17 mouse cellular contexts compared by ENCODE assay signal in the genomic region with DNA sequence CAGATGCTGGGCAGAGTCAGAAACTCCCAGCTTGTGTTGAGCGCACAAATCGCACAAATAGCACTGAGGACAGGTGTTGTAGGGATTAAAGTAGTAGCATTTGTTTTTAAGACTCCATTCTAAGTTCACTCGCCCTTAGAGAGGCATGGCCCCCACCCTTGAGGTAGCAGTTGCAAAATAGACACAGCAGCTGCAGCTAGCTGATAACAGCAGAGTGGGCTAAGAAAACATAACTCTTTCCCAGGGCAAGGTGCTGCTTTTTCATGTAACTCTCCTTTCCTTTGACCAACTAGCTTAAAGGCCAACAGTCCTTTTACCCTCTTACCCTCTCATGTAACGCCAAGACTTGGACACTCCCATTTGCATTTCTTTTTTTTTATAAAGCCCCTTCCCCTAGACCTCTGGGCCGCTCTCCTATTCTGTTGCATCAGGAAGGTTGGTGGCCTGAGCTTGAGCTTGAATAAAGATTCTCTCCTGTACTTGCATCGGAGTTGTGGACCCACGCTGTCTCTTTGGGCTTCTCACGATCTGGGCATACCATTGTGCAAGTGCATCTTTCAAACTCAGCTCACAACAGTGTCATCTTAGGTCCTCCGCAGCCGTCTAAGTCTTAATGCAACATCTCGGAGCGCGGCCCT.
DNase-seq lines count a peak whose midpoint lies in the region; ATAC-seq and TF ChIP-seq lines count a peak whose summit lies in the region.
"Had no signal": no experiment of that assay in that cellular context is flagged by ENCODE, and none has a peak within 500 bp of the region (broad histone marks: within the 10 kb centered on the region; RNA-seq: fewer than 3 reads in every experiment).

No protein-coding gene starts in this region.

- H3K9me3 ChIP-seq in lung, embryonic 14.5 days (ENCODE audit: low read depth, low read length) = no peaks in the 10 kb centered on the region
- no peaks in the 10 kb centered on the region for H3K9me3 ChIP-seq in liver, embryonic 12.5 days (replicated peaks)
- no peaks in the 10 kb centered on the region for H3K9me3 ChIP-seq in forebrain, embryonic 14.5 days (replicated peaks; ENCODE audit: control insufficient read depth, low read length)
- H3K9me3 ChIP-seq in midbrain, postnatal 0 days (ENCODE audit: low read length) = no peaks in the 10 kb centered on the region
- H3K9me3 ChIP-seq: forebrain, embryonic 12.5 days; neural tube, embryonic 13.5 days had no signal

- peak overlapping the region; percentile 18; the same call in 1 of the 2 replicates for H3K27ac ChIP-seq in lung, embryonic 14.5 days (ENCODE audit: low read depth)
- H3K27ac ChIP-seq in liver, embryonic 12.5 days = peak overlapping the region; percentile 92
- H3K27ac ChIP-seq in forebrain, embryonic 14.5 days (ENCODE audit: low read depth, low read length) = no peak overlapping the region
- H3K27ac ChIP-seq in midbrain, postnatal 0 days (ENCODE audit: low read depth, low read length) = no peak overlapping the region
- H3K27ac ChIP-seq: forebrain, embryonic 12.5 days; hindbrain, postnatal 0 days; macrophage; neural tube, embryonic 13.5 days had no signal

- WGBS in lung, embryonic 14.5 days = 81% methylated on average over 13 of the region's 13 CpGs
- WGBS in liver, embryonic 12.5 days (ENCODE audit: insufficient replicate concordance) = 61% methylated on average over 13 of the region's 13 CpGs
- 91% methylated on average over 13 of the region's 13 CpGs for WGBS in forebrain, embryonic 14.5 days
- WGBS in midbrain, postnatal 0 days = 90% methylated on average over 13 of the region's 13 CpGs

- H3K4me3 ChIP-seq in lung, embryonic 14.5 days (ENCODE audit: low read depth, low read length) = no peak overlapping the region
- H3K4me3 ChIP-seq in liver, embryonic 12.5 days = peak overlapping the region; percentile 23
- H3K4me3 ChIP-seq in forebrain, embryonic 14.5 days (ENCODE audit: low read depth, low read length) = no peak overlapping the region
- no peak overlapping the region for H3K4me3 ChIP-seq in midbrain, postnatal 0 days (ENCODE audit: low read depth, low read length)
- H3K4me3 ChIP-seq: forebrain, embryonic 12.5 days; neural tube, embryonic 13.5 days had no signal

- H3K4me1 ChIP-seq in lung, embryonic 14.5 days (ENCODE audit: insufficient read depth) = no peaks in the 10 kb centered on the region
- peaks cover 39% of the 10 kb centered on the region for H3K4me1 ChIP-seq in liver, embryonic 12.5 days
- no peaks in the 10 kb centered on the region for H3K4me1 ChIP-seq in forebrain, embryonic 14.5 days (ENCODE audit: control insufficient read depth, insufficient read depth, low read length)
- no peaks in the 10 kb centered on the region for H3K4me1 ChIP-seq in midbrain, postnatal 0 days (ENCODE audit: insufficient read depth, low read length)
- H3K4me1 ChIP-seq: forebrain, embryonic 12.5 days had no signal

- no peak overlapping the region for H3K4me2 ChIP-seq in lung, embryonic 14.5 days
- H3K4me2 ChIP-seq in liver, embryonic 12.5 days = peak overlapping the region; percentile 69
- no peak overlapping the region for H3K4me2 ChIP-seq in forebrain, embryonic 14.5 days (ENCODE audit: low read length)
- H3K4me2 ChIP-seq in midbrain, postnatal 0 days (ENCODE audit: low read depth, low read length, poor library complexity, severe bottlenecking) = no peak overlapping the region
- H3K4me2 ChIP-seq: forebrain, embryonic 12.5 days; neural tube, embryonic 13.5 days had no signal

- no peaks in the 10 kb centered on the region for H3K36me3 ChIP-seq in lung, embryonic 14.5 days (ENCODE audit: insufficient read depth)
- no peaks in the 10 kb centered on the region for H3K36me3 ChIP-seq in liver, embryonic 12.5 days
- no peaks in the 10 kb centered on the region for H3K36me3 ChIP-seq in forebrain, embryonic 14.5 days (ENCODE audit: control insufficient read depth, insufficient read depth, low read length)
- H3K36me3 ChIP-seq in midbrain, postnatal 0 days (ENCODE audit: insufficient read depth, low read length) = no peaks in the 10 kb centered on the region
- H3K36me3 ChIP-seq: forebrain, embryonic 12.5 days; neural tube, embryonic 13.5 days had no signal

- ATAC-seq in lung, embryonic 14.5 days (ENCODE audit: insufficient read depth) = no peak
- peak; percentile 96 for ATAC-seq in liver, embryonic 12.5 days
- no peak for ATAC-seq in forebrain, embryonic 14.5 days
- ATAC-seq in midbrain, postnatal 0 days (ENCODE audit: low FRiP score) = no peak
- ATAC-seq: hindbrain, postnatal 0 days; midbrain, embryonic 16.5 days had no signal

- DNase-seq in lung, embryonic 14.5 days = no peak
- no peak for DNase-seq in lung, postnatal 25 days (ENCODE audit: low spot score)
- peak; percentile 45 for DNase-seq in c-Kit-positive CD71-positive TER-119-negative erythroid progenitor cells, embryonic 14.5 days (ENCODE audit: low read depth)
- DNase-seq in spleen, postnatal 10 days (ENCODE audit: low spot score in 2 of 2) = peak; percentile 26 to 67
- no peak for DNase-seq in forebrain, embryonic 14.5 days (ENCODE audit: low spot score)
- no peak for DNase-seq in midbrain, postnatal 0 days (ENCODE audit: low spot score)
- no peak for DNase-seq in frontal cortex, adult 2 months (ENCODE audit: extremely low spot score in 1 of 2, low spot score in 1 of 2)
- DNase-seq: cerebellum, postnatal 10 days; gastrocnemius, postnatal 36 days; heart, postnatal 10 days; thymus, adult 2 months had no signal

- H3K9ac ChIP-seq in lung, embryonic 14.5 days = no peak overlapping the region
- peak overlapping the region; percentile 65 for H3K9ac ChIP-seq in liver, embryonic 12.5 days
- no peak overlapping the region for H3K9ac ChIP-seq in forebrain, embryonic 14.5 days (ENCODE audit: low read length)
- no peak overlapping the region for H3K9ac ChIP-seq in midbrain, postnatal 0 days (replicated peaks; ENCODE audit: low read length, poor library complexity, severe bottlenecking)
- H3K9ac ChIP-seq: forebrain, embryonic 12.5 days; neural tube, embryonic 13.5 days had no signal

- no peak for TF ChIP-seq CTCF in lung, embryonic 14.5 days (IDR thresholded peaks at IDR 0.05; ENCODE audit: low read depth)
- TF ChIP-seq CTCF in midbrain, postnatal 0 days (IDR thresholded peaks at IDR 0.05) = no peak

- H3K27me3 ChIP-seq in lung, embryonic 14.5 days (ENCODE audit: insufficient read depth, low read length) = no peaks in the 10 kb centered on the region
- no peaks in the 10 kb centered on the region for H3K27me3 ChIP-seq in liver, embryonic 12.5 days (replicated peaks)
- no peaks in the 10 kb centered on the region for H3K27me3 ChIP-seq in forebrain, embryonic 14.5 days (replicated peaks; ENCODE audit: control insufficient read depth, insufficient read depth, low read length)
- H3K27me3 ChIP-seq in midbrain, postnatal 0 days (ENCODE audit: insufficient read depth, low read length) = no peaks in the 10 kb centered on the region
- H3K27me3 ChIP-seq: forebrain, embryonic 12.5 days; neural tube, embryonic 13.5 days had no signal

Comparison
In these comparisons a context has a peak if more than half of its experiments do, and no peak if none do; other contexts are left out.
1. DNase-seq: peak in c-Kit-positive CD71-positive TER-119-negative erythroid progenitor cells, embryonic 14.5 days (single experiment) and spleen, postnatal 10 days (2 of 2); none in lung, embryonic 14.5 days (single experiment), lung, postnatal 25 days (single experiment), forebrain, embryonic 14.5 days (single experiment), midbrain, postnatal 0 days (single experiment) and frontal cortex, adult 2 months (0 of 2).
2. H3K27ac ChIP-seq: peak in lung, embryonic 14.5 days (single experiment) and liver, embryonic 12.5 days (single experiment); none in forebrain, embryonic 14.5 days (single experiment) and midbrain, postnatal 0 days (single experiment).